8 mouse cellular contexts compared by ENCODE assay signal in genomic region chr14:99099967-99100587, GRCm38 (mm10). TPM values are rescaled to one million over a fixed set of nuclear protein-coding genes. Genes with fewer than 3 reads are reported as not detected.
A peak's percentile ranks its signal among the peaks of the same experiment; 100 is the strongest.
DNase-seq lines count a peak whose midpoint lies in the region; ATAC-seq lines count a peak whose summit lies in the region.

No protein-coding gene starts in this region.

- peak overlapping the region; percentile 92 for H3K9ac ChIP-seq in kidney, embryonic 15.5 days
- H3K9ac ChIP-seq in forebrain, embryonic 16.5 days (replicated peaks; ENCODE audit: low read depth, low read length): peak overlapping the region; percentile 60
- H3K9ac ChIP-seq in liver, embryonic 15.5 days: peak overlapping the region; percentile 66
- H3K9ac ChIP-seq in stomach, embryonic 16.5 days (ENCODE audit: low read length): peak overlapping the region; percentile 81

- peak; percentile 0; the same call in 1 of the 2 replicates for ATAC-seq in kidney, embryonic 15.5 days (replicated peaks; ENCODE audit: low FRiP score)
- no peak for ATAC-seq in forebrain, embryonic 16.5 days
- ATAC-seq in liver, embryonic 15.5 days (ENCODE audit: insufficient read depth): no peak
- ATAC-seq in stomach, embryonic 16.5 days (ENCODE audit: insufficient read depth, low FRiP score): no peak

- whole genome bisulfite sequencing in kidney, embryonic 15.5 days: 6% methylated on average over 20 of the region's 20 CpGs
- WGBS in forebrain, embryonic 16.5 days: 5% methylated on average over 20 of the region's 20 CpGs
- WGBS in liver, embryonic 15.5 days (ENCODE audit: insufficient replicate concordance): 4% methylated on average over 20 of the region's 20 CpGs
- 5% methylated on average over 20 of the region's 20 CpGs for WGBS in stomach, embryonic 16.5 days

- no peaks in the 10 kb centered on the region for H3K27me3 ChIP-seq in kidney, embryonic 15.5 days
- H3K27me3 ChIP-seq in forebrain, embryonic 16.5 days (replicated peaks; ENCODE audit: control insufficient read depth, insufficient read depth, low read length): no peaks in the 10 kb centered on the region
- no peaks in the 10 kb centered on the region for H3K27me3 ChIP-seq in liver, embryonic 15.5 days
- H3K27me3 ChIP-seq in stomach, embryonic 16.5 days (ENCODE audit: control insufficient read depth, insufficient read depth, low read length): no peaks in the 10 kb centered on the region

- no peak for DNase-seq in kidney, adult 18-20 months
- peak; percentile 65 for DNase-seq in brain, adult 2 months (ENCODE audit: low read depth, low spot score)
- no peak for DNase-seq in frontal cortex, postnatal 36 days (ENCODE audit: low spot score in 2 of 2)
- DNase-seq in adrenal gland, adult 8-10 months: no peak

- H3K4me3 ChIP-seq in kidney, embryonic 15.5 days (replicated peaks): peak overlapping the region; percentile 99
- peak overlapping the region; percentile 90 for H3K4me3 ChIP-seq in forebrain, embryonic 16.5 days (replicated peaks; ENCODE audit: low read length)
- peak overlapping the region; percentile 89 for H3K4me3 ChIP-seq in liver, embryonic 15.5 days (replicated peaks)
- peak overlapping the region; percentile 98 for H3K4me3 ChIP-seq in stomach, embryonic 16.5 days (replicated peaks; ENCODE audit: low read length)

- H3K27ac ChIP-seq in kidney, embryonic 15.5 days: no peak overlapping the region
- no peak overlapping the region for H3K27ac ChIP-seq in forebrain, embryonic 16.5 days (ENCODE audit: low read length)
- 0 out of 2 replicates have a peak overlapping the region, but pooled peaks have one; percentile 29 for H3K27ac ChIP-seq in liver, embryonic 15.5 days (replicated peaks)
- no peak overlapping the region for H3K27ac ChIP-seq in stomach, embryonic 16.5 days (ENCODE audit: low read length)

- H3K36me3 ChIP-seq in kidney, embryonic 15.5 days: peaks cover 70% of the 10 kb centered on the region
- H3K36me3 ChIP-seq in forebrain, embryonic 16.5 days (ENCODE audit: control insufficient read depth, insufficient read depth): peaks cover 11% of the 10 kb centered on the region; the same call in 1 of the 2 replicates
- H3K36me3 ChIP-seq in liver, embryonic 15.5 days (replicated peaks): peaks cover 35% of the 10 kb centered on the region
- H3K36me3 ChIP-seq in stomach, embryonic 16.5 days (ENCODE audit: control insufficient read depth, insufficient read depth, low read length): 0 out of 2 replicates have a peak, but pooled peaks cover 5% of the 10 kb centered on the region

- H3K9me3 ChIP-seq in kidney, embryonic 15.5 days (replicated peaks): no peaks in the 10 kb centered on the region
- no peaks in the 10 kb centered on the region for H3K9me3 ChIP-seq in forebrain, embryonic 16.5 days (ENCODE audit: control insufficient read depth, low read length)
- H3K9me3 ChIP-seq in liver, embryonic 15.5 days (replicated peaks): no peaks in the 10 kb centered on the region
- H3K9me3 ChIP-seq in stomach, embryonic 16.5 days (replicated peaks; ENCODE audit: control insufficient read depth, low read length): no peaks in the 10 kb centered on the region

- H3K4me2 ChIP-seq in kidney, embryonic 15.5 days: peak overlapping the region; percentile 61
- peak overlapping the region; percentile 62 for H3K4me2 ChIP-seq in forebrain, embryonic 16.5 days (ENCODE audit: low read length)
- peak overlapping the region; percentile 85 for H3K4me2 ChIP-seq in liver, embryonic 15.5 days
- peak overlapping the region; percentile 67 for H3K4me2 ChIP-seq in stomach, embryonic 16.5 days (ENCODE audit: low read depth, low read length)

- peaks cover 12% of the 10 kb centered on the region for H3K4me1 ChIP-seq in kidney, embryonic 15.5 days
- H3K4me1 ChIP-seq in forebrain, embryonic 16.5 days (replicated peaks; ENCODE audit: control insufficient read depth, insufficient read depth, low read length): peaks cover 12% of the 10 kb centered on the region
- H3K4me1 ChIP-seq in liver, embryonic 15.5 days (replicated peaks): peaks cover 20% of the 10 kb centered on the region
- H3K4me1 ChIP-seq in stomach, embryonic 16.5 days (ENCODE audit: control insufficient read depth, insufficient read depth, low read length): peaks cover 8% of the 10 kb centered on the region

RNA-seq across cellular contexts. Expression of gene Dis3, which starts 0.5 kb away (rescaled TPM):
- 29.6 and 31.5 TPM in 2 replicates for polyA plus RNA-seq in kidney, embryonic 15.5 days (2015; fragmentation: Nextera tagmentation; extraction: Ambion mirVana)
- polyA plus RNA-seq in forebrain, embryonic 16.5 days (2015; fragmentation: Nextera tagmentation; extraction: Ambion mirVana): 27.1 and 30.2 TPM in 2 replicates
- polyA plus RNA-seq in liver, embryonic 15.5 days (2015; fragmentation: Nextera tagmentation; extraction: Ambion mirVana): 11.4 and 12.5 TPM in 2 replicates
- 22.7 and 24.7 TPM in 2 replicates for polyA plus RNA-seq in stomach, embryonic 16.5 days (2015; fragmentation: Nextera tagmentation; extraction: Ambion mirVana)
- total RNA-seq in adrenal gland, adult 8-10 months (2022): 10 to 100 TPM; 17.4 to 25.6 (median 21.8) TPM

RNA-seq across cellular contexts. Expression of gene Pibf1, which starts 0.9 kb away (rescaled TPM):
- 18.5 and 20.7 TPM in 2 replicates for polyA plus RNA-seq in kidney, embryonic 15.5 days (2015; fragmentation: Nextera tagmentation; extraction: Ambion mirVana)
- 22.8 and 22.9 TPM in 2 replicates for polyA plus RNA-seq in forebrain, embryonic 16.5 days (2015; fragmentation: Nextera tagmentation; extraction: Ambion mirVana)
- polyA plus RNA-seq in liver, embryonic 15.5 days (2015; fragmentation: Nextera tagmentation; extraction: Ambion mirVana): 5.2 and 5.3 TPM in 2 replicates
- 13.7 and 14.8 TPM in 2 replicates for polyA plus RNA-seq in stomach, embryonic 16.5 days (2015; fragmentation: Nextera tagmentation; extraction: Ambion mirVana)
- 10 to 100 TPM in 3 of 4 experiments, 1 to 10 TPM in 1; 8.8 to 16.4 (median 13.4) TPM for total RNA-seq in adrenal gland, adult 8-10 months (2022)

RNA-seq across cellular contexts. Expression of gene Bora, which starts 54.1 kb away (rescaled TPM):
- 82.0 and 84.8 TPM in 2 replicates for polyA plus RNA-seq in kidney, embryonic 15.5 days (2015; fragmentation: Nextera tagmentation; extraction: Ambion mirVana)
- 21.2 TPM in 2 replicates for polyA plus RNA-seq in forebrain, embryonic 16.5 days (2015; fragmentation: Nextera tagmentation; extraction: Ambion mirVana)
- polyA plus RNA-seq in liver, embryonic 15.5 days (2015; fragmentation: Nextera tagmentation; extraction: Ambion mirVana): 24.8 and 25.3 TPM in 2 replicates
- polyA plus RNA-seq in stomach, embryonic 16.5 days (2015; fragmentation: Nextera tagmentation; extraction: Ambion mirVana): 49.5 and 53.5 TPM in 2 replicates
- 1 to 10 TPM; 1.9 to 5.5 (median 4.1) TPM for total RNA-seq in adrenal gland, adult 8-10 months (2022)

RNA-seq across cellular contexts. Expression of gene Mzt1, which starts 54.1 kb away (rescaled TPM):
- polyA plus RNA-seq in kidney, embryonic 15.5 days (2015; fragmentation: Nextera tagmentation; extraction: Ambion mirVana): 84.8 and 94.3 TPM in 2 replicates
- polyA plus RNA-seq in forebrain, embryonic 16.5 days (2015; fragmentation: Nextera tagmentation; extraction: Ambion mirVana): 120 and 124 TPM in 2 replicates
- 46.6 and 51.6 TPM in 2 replicates for polyA plus RNA-seq in liver, embryonic 15.5 days (2015; fragmentation: Nextera tagmentation; extraction: Ambion mirVana)
- 66.6 and 67.8 TPM in 2 replicates for polyA plus RNA-seq in stomach, embryonic 16.5 days (2015; fragmentation: Nextera tagmentation; extraction: Ambion mirVana)
- total RNA-seq in adrenal gland, adult 8-10 months (2022): 10 to 100 TPM; 32.6 to 40.4 (median 39.7) TPM
